Mouse (Mus musculus): Measurements from ENCODE around the gene Tmem110.

Tmem110 gene

DNA sequence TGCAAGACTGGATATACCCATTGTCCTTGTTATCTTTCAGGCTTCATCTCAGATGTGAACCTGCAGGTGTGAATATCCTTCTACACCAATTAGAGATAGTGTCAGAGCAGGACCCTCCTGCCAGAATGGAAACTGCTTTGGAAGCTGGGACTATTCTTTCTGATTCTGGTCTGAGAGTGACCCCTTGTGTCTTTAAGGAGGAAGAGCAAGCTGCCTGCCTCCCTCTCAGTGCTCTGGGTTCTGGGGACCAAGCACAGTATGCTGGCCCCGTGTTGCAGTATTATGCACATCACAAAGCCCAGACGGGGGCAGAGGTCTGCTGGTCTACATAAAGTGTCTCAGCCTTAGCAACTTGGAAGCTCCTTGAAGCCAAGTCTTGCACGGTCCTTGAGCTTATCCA, 39.9 kb downstream of the Tmem110 start:
- DNase-seq (ENCODE audit: low read depth): no peak

DNA sequence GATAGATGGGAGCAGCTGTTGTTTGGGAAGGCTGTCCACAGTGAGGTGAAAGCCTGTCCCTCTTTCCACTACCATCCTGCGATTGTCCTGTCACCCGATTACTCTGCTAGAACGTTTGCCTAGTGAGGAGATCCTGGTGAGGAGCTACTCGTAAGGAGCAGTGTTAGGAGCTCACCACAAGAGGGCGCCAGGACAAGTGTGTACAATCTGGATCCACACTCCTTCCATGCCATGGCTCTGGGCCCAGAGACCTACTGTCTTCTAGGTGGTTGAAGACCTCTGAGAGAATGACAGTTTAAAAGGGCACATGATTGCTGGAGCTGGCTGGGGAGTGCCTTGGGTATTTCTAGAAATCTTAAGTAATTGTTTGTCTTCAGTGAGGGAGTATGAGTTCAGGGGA, 41.7 kb downstream of the Tmem110 start:
- peak; percentile 64 for DNase-seq (ENCODE audit: low read depth)

GRCm38 (mm10) chr14:30868826-30869225, 43.4 kb downstream of the Tmem110 start:
- no peak for DNase-seq (ENCODE audit: low read depth)

DNA sequence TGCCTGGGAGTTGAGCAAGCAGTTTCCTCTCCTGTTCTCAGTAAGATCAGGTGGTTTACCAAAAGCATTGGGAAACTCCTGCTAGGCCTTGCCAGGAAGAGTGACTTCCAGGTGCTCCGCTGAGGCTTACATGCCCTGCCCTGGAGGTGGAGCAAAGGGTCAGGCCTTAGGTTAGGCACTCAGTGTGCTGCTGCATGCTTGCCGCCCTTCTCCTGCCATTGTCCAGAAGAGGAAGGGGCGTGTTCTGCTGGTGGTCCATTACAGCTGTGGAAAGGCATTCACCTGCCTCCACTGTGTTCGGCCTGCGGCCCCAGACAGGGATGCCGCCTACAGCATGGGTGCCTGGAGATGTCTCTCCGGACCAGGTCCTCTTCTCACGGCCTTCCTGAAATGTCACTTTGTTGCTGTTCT, 44.0 kb downstream of the Tmem110 start:
- no peak for DNase-seq (ENCODE audit: low read depth)

DNA sequence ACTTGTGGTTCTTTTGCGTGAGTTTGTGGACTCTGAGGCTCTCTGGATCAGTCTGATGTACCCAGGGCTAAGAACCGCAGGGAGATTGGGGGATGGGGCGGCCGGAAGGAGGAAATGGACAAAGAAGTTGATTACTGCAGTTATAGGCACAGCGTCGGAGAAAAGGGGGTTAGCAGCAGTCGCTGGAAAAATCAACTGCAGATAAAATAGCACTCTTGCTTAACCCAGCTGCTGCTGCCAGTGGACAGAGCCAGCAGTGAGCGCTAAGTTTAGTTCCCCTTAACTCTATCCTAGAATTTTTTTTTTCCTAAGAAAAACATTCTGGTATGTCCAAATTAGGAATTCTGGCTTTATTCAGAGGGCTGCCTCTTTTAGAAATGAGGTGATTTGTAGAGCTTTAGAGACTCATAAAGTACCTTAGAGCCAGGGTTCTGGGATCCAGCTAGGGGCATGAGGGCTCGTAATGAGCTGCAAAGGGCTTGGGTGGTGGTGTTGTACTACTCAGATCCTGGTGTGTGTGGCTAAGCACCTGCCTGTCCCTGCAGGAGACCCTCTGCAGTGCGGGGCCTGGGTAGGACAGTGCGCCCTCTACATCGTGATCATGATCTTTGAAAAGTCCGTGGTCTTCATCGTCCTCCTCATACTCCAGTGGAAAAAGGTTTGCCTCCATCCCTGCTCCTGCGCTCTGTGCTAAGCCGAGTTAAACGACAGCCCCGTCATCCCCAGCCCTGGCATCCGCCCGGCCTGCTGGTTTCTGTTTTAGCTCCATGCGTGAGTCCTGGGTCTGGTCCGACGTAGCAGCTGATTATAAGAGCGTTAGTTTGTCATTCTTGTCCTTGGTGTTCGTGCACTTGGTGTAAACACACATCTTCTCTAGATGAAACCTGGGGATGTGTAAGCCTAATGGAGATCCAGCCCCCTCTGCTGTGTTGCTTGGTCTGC, 45.1 kb downstream of the Tmem110 start:
- no peak for DNase-seq (ENCODE audit: low read depth)

DNA sequence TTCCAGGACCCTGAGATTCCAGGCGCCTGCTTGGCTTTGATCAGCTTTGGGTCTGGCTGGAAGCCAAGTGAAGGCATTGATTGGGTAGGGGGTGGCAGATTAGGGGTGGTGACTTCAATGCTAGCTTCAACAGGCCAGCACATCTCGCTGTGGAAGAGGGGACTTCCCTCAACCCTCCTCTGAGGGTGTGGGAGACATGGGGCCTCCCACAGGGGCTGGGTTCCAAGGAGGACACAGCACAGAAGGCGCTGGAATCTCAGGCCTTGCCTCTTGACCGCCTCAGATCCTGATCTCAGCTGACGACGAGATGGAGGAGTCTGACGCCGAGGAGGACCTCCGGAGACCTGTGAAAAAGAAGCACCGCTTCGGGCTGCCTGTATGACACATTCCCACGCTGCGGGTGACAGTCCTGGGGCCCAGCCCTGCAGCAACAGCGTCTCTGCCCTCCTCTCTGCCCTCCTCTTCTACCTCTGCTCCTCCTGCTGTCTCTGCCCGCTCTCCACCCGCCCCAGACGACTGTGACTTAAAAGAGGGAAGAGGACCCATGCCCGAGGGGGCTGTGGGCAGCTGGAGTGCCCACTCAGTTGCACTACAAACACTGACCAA, 48.8 kb downstream of the Tmem110 start:
- no peak for DNase-seq (ENCODE audit: low read depth)

- no peak for DNase-seq (ENCODE audit: low read depth)
These were observed 49.9 kb downstream of the Tmem110 start for GRCm38 (mm10) chr14:30875130-30875865.

- no peak for DNase-seq (ENCODE audit: low read depth)
These were observed 50.6 kb downstream of the Tmem110 start for GRCm38 (mm10) chr14:30875955-30876354.

DNA sequence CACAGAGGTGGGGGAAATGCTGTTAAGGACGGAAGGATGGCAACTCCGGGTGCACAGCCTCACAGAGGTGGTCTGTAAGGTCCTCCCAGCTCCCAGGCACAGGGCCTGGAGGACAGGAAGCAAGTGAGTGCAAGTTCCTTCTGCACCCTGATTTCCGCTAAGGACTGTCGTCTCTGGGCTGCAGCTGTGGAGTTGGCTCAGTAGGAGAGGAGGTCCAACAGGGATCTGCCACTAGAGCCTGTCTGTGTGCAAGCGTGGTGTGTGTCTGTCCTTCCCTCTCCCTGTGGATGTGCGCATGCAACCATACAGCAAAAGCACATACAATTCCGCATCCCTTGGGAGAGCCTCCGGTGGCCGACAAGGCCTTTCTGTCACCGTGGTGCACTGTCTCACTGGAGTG, 51.1 kb downstream of the Tmem110 start:
- no peak for DNase-seq (ENCODE audit: low read depth)

GRCm38 (mm10) chr14:30877827-30878226, 52.4 kb downstream of the Tmem110 start:
- no peak for DNase-seq (ENCODE audit: low read depth)

GRCm38 (mm10) chr14:30878958-30879571, 53.7 kb downstream of the Tmem110 start, which contains the start of gene Mustn1:
Gene Mustn1, plus strand, starts transcription at chr14:30879200.
- no peak for DNase-seq (ENCODE audit: low read depth)

GRCm38 (mm10) chr14:30879794-30880193, 54.4 kb downstream of the Tmem110 start:
- no peak for DNase-seq (ENCODE audit: low read depth)

- no peak for DNase-seq (ENCODE audit: low read depth)
These were observed 54.9 kb downstream of the Tmem110 start for GRCm38 (mm10) chr14:30880251-30880650.

- DNase-seq (ENCODE audit: low read depth): peak; percentile 15
These were observed 55.7 kb downstream of the Tmem110 start for GRCm38 (mm10) chr14:30880811-30881717.

GRCm38 (mm10) chr14:30881718-30882108, 56.3 kb downstream of the Tmem110 start:
- no peak for DNase-seq (ENCODE audit: low read depth)

DNA sequence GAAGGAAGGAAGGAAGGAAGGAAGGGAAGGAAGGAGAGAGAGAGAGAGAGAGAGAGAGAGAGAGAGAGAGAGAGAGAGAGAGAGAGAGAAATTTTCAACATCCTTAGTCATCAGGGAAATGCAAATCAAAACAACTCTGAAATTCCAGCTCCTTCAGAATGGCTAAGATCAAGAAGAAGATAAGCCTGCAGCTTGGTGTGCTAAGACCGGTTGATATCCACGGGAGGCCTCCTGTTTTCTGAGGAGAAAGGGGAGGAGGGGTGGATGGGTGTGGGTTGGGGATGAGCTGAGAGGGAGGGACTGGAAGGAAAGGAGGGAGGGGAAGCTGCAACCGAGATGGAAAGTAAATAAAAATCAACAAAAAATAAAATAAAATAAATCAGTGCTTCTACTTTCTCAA, 59.9 kb downstream of the Tmem110 start:
- DNase-seq (ENCODE audit: low read depth): no peak

GRCm38 (mm10) chr14:30886204-30886603, 60.8 kb downstream of the Tmem110 start, which contains the start of gene Itih4:
Gene Itih4, plus strand, starts transcription at chr14:30886476.
- no peak for DNase-seq (ENCODE audit: low read depth)

DNA sequence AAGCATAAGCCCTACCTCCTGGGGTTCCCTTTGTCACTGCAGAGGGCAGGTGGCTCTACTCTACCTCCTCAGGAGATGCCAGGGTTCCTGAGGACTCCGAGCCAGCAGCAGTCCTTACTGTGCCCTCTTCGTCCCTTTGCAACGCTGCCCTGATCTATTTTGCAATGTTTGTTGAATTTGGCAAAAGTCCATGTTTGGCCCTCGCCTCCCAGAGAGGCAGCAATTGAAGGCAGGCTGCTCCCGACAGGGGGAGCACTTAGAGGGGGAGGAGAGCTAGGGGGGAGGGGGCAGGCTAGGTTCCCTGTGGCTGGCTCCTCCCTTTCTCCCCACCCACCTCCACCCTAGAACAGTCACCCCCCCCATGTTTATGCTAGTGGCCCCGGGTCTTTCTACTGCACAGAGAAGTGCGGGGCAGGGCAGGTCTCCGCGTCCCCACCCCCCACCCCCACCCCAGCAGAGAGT, 62.9 kb downstream of the Tmem110 start:
- no peak for DNase-seq (ENCODE audit: low read depth)

GRCm38 (mm10) chr14:30899972-30900371, 74.6 kb downstream of the Tmem110 start:
- no peak for DNase-seq (ENCODE audit: low read depth)

DNA sequence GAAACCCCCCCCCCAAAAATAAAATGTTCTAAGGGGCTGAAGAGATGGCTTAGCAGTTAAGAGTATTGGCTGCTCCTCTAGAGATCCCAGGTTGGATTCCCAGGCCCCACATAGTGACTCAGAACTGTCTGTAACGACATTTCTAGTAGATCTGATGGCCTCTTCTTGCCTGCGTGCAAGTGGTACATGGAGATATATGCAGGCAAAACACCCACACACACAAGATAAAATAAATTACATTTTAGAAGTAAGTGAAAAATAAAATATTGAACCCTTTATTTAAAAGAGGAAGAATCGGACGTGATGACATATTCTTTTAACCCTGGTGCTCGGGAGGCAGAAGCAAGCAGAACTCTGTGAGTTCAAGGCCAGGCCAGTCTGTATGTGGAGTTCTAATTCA, 77.2 kb downstream of the Tmem110 start:
- no peak for DNase-seq (ENCODE audit: low read depth)

DNA sequence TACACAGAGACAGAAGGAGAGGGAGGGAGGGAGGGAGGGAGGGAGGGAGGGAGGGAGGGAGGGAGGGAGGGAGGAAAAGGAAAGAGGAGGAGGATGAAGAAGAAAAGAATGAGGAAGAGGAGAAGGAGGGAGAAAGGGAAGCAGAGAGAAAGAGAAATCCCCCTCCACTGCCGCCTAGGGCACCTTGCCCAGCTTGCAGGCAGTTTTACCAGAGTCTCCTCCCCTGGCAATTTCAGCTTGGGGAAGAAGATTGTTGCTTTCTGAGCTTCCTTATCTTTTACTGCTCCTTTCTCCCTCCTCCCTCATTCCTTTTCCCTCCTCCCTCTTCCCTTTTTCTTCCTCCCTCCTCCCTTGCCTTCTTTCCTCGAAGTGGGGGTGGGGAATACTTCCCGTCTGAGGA, 77.6 kb downstream of the Tmem110 start:
- no peak for DNase-seq (ENCODE audit: low read depth)
